Mouse (Mus musculus) bone marrow, adult 2 months (tissue): ENCODE data around the gene Faf2. TPM values are rescaled to one million over a fixed set of nuclear protein-coding genes. Genes with fewer than 3 reads are reported as not detected.

Source experiments
- H3K27ac ChIP-seq: fragments of 200-500 bp; 2 replicates; pipeline ENCODE4 v1.5.1; 2012; ENCODE audit warnings: low read depth, mild to moderate bottlenecking, control low read depth, inconsistent platforms, low read length; ENCODE audit not compliant: control insufficient read depth, poor library complexity, insufficient read depth
- H3K4me1 ChIP-seq: fragments of 200-500 bp; 2 replicates; pipeline ENCODE4 v1.6.1; 2011; ENCODE audit warnings: low read length; ENCODE audit not compliant: control insufficient read depth, insufficient read depth
- H3K4me3 ChIP-seq: fragments of 200-500 bp; replicated peaks from 2 replicates; pipeline ENCODE3; 2011; ENCODE audit warnings: mild to moderate bottlenecking, low read depth, low read length, control low read depth; ENCODE audit not compliant: control insufficient read depth
- CTCF ChIP-seq: fragments of 200-500 bp; IDR thresholded peaks from 2 replicates; pipeline ENCODE4 v1.5.1; 2011; ENCODE audit warnings: low read length, control low read depth; ENCODE audit not compliant: control insufficient read depth, insufficient read depth
- POLR2A ChIP-seq: fragments of 200-500 bp; IDR thresholded peaks from 2 replicates; pipeline ENCODE4 v1.6.1; 2011; ENCODE audit warnings: low read depth, mild to moderate bottlenecking, control low read depth, low read length, borderline replicate concordance; ENCODE audit not compliant: control insufficient read depth
- WGBS: fragments of 180-500 bp; shearing (Covaris S2); methylation state at CpG from one replicate; pipeline ENCODE4 v1.1.7; 2018; 5-methylcytosine and 5-hydroxymethylcytosine counted together
- polyA plus RNA-seq: library from polyadenylated mRNA; stranded (reverse); fragments of >200 nt; gene quantifications from 2 replicates; pipeline ENCODE4 v1.2.4, GENCODE M21; 2011; ENCODE audit warnings: low replicate concordance; ENCODE audit not compliant: missing spikeins, insufficient read depth, insufficient read length

The Faf2 gene
- polyA plus RNA-seq, 1 experiment: 26.3 TPM

DNA sequence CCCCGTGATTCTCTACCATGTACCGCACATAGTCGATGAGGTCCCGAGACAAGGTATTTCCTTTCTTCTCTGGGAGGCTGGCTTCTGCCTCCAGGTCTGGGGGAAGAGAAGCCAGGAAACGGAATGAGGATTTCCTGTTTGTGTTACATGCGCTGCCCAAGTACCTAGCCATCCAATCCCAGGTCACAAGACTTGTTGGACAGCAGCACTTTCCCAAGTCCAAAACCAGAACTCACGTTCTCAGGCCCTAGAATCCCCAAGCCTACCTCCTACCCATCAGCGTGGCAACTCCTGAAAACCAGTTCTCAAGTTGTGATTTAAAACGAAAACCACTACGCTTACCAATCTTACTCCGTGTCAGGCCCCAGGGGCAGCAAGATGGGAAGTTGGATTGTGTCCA lies 35.8 kb upstream of the Faf2 start:
- Histone ChIP-seq H3K4me3 (no peak overlapping the region), H3K4me1 (no peaks in the 10 kb centered on the region; the same call in 1 of the 2 replicates), H3K27ac (no peak overlapping the region)
- WGBS: 67% methylated on average over 11 of the region's 11 CpGs
- TF ChIP-seq CTCF (no peak), POLR2A (no peak)

DNA sequence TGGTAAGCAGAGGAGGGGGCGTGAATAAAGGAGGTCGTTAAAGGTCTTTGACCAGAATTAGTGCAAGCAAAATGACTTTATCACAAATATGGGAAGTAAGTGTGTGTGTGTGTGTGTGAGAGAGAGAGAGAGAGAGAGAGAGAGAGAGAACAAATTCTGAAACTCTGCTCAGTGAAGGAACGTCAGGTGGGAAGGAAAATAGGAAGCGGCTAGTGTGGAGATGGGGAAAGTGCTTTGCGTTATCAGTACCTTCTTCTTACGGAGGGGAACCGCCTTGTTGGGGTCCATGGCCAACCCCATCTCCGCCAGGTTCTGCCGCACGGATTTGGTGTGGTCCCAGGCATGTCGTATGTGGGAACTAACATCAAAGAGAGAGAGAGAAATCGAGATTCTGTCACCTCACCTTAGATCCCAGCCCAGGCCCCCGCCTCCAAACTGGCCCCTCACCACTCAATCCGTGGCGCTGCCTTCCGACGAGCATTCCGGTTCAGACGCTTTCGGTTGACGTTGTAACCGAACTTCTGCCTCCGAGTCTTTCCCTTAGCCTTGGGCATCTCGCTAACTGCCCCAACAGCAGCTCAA lies 32.1 kb upstream of the Faf2 start:
- Histone ChIP-seq H3K27ac (peak overlapping the region; percentile 21; the same call in 1 of the 2 replicates), H3K4me1 (no peaks in the 10 kb centered on the region; the same call in 1 of the 2 replicates), H3K4me3 (peak overlapping the region; percentile 90)
- under 1% methylated on average over 24 of the region's 24 CpGs for WGBS
- TF ChIP-seq CTCF: no peak
- TF ChIP-seq POLR2A: no peak

DNA sequence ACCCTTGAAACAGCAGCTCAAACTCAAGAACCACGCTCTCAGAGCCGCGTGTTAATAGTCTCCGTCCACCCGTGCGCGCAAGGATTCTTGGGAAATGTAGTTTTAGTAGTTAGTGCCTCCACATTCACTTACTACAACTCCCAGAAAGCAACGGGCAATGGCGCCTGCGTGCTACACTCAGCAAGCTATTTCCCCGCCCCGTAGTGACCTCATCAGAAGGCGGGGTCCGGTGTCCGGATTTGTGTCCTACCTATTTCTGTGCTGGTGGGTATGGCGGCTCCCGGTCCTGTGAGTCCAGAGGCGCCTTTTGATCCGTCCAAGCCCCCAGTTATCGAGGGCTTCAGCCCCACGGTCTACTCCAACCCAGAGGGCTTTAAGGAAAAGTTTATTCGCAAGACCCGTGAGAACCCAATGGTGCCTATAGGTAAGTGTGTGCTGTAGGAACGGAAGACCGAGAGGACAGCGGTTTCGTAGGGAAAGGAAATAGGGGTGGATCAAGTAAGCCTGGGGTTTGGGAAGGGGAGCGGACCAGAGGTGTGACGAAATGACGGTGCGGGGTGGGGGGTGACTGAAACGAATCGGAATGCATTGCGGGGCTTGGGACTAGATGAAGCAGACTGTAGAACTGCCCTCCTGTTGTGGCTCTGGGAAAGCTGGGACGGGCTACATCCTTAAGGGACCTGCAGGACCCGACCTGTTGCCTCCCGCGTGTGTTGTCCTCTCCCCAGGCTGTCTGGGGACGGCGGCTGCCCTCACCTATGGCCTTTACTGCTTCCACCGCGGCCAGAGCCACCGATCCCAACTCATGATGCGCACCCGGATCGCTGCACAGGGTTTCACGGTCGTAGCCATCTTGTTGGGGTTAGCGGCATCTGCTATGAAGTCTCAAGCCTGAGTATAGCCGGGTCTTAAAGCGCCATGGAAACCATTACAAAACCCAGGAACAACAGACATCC lies 31.3 kb upstream of the Faf2 start, which contains the start of the genes Nop16 and Higd2a:
Gene Nop16 (minus strand): TSS at position 95 of the 956 bp plus-strand sequence.
Gene Higd2a (plus strand): TSS at position 212 of the 956 bp plus-strand sequence.
- TF ChIP-seq CTCF (no peak), POLR2A (peak; percentile 40; the same call in 1 of the 2 replicates)
- H3K27ac ChIP-seq: peak within 1 kb of the TSS; percentile 61
- WGBS: under 1% methylated on average over 51 of the region's 51 CpGs
- H3K4me1 ChIP-seq: no peaks in the 10 kb centered on the region; the same call in none of the 2 replicates
- H3K4me3 ChIP-seq: peak within 1 kb of the TSS; percentile 90

DNA sequence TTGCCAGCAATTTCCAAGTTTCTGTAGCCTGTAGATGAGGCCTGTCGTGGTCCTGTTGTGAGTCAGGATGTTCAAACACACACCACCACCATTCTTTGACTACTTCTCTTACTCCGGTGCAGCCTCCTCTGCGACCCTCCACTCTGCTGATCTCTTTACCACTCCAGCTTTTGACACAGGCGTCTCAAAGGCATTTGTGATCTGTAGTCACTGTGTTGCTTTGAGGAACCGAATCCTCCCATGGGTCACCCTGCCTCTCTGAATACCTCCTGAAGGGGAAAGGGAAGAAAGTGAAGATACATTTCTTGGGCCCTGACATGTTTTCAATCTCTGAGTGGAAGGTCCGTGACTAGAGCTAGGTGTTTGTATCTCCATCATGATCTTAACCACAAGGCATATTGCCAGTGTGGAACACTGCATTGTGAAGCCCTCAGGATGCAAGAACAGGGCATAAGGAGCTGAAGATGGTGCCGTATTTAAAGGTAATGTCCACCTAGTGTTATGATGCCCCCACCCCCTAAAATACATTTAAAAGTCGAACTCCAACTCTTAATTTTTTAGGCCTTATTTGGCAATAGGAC lies 29.7 kb upstream of the Faf2 start:
- Histone ChIP-seq H3K4me3 (no peak overlapping the region), H3K27ac (no peak overlapping the region), H3K4me1 (no peaks in the 10 kb centered on the region; the same call in none of the 2 replicates)
- TF ChIP-seq POLR2A: no peak
- 79% methylated on average over 8 of the region's 8 CpGs for WGBS

DNA sequence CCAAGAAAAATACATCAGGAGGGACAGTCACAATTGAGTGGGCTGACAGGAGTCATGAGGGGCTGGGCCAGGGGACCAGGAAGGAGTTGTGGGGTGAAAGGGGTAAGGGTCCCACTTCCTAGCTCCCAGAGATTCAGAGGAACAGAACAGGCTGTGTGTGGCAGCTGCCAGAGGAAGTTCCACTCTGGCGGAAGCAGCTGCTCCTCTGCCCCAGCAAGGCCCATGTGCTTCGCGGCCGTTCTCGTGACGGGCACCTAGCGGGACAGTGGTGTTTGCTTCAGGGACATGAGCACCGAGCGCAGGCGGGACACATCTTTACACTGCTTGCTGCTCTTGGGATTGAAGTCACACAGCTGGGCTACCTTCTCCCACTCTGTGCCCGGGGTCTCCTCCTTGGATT lies 28.0 kb upstream of the Faf2 start:
- 81% methylated on average over 11 of the region's 11 CpGs for WGBS
- TF ChIP-seq CTCF: no peak
- TF ChIP-seq POLR2A: no peak

DNA sequence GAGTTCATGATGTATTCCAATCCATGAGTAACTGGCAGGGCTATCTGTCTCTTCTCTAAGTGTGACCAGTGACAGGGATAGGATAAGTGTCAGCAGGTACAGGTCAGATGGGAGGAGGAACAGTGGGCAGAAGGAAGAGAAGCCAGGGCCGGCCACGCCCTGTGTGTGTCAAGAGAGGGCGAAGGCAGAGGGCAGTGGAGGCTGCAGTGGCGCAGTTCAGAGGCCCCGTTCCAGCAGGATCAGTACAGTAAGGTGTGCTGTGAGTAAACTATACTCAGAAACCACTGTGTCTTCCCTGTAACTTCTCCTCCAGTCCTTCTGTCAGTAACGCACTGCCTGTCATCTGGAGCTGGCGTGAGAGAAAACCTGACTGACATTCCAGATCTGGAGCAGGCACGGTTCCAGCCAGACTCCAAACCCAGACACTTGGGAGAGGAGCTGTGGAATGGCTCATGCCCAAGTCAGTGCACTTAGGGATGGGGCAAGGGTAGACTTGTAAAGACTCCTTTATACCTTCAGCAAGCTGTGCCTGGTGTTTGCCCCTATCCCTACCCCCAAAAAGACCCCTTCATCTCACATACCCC lies 25.4 kb upstream of the Faf2 start:
- H3K27ac ChIP-seq: no peak overlapping the region
- WGBS: 78% methylated on average over 8 of the region's 8 CpGs
- H3K4me1 ChIP-seq: no peaks in the 10 kb centered on the region; the same call in 1 of the 2 replicates
- H3K4me3 ChIP-seq: no peak overlapping the region
- no peak for TF ChIP-seq POLR2A
- no peak for TF ChIP-seq CTCF

More for the DNA sequence above, 28.0 kb upstream of the Faf2 start:
- Histone ChIP-seq H3K4me3 (no peak overlapping the region), H3K27ac (no peak overlapping the region), H3K4me1 (no peaks in the 10 kb centered on the region; the same call in none of the 2 replicates)

DNA sequence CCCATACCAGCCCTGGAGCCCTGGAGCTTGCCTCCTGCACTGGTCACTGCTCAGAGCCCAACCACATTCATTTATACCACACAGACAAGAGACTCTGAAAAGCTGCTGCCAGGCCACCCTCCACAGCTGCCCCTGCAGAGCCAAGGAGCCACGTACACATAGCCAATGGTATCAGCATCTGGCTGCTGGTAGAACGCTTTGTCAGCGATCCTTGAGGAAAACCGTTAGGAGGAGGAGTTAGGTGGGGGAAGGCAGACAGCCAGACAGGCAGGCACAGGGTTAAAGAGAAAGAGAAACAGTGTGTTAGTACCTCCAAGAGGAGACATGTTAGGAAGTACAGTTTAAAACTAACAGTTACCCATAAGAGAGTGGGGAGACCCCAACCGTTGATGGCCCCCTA lies 24.7 kb upstream of the Faf2 start:
- TF ChIP-seq POLR2A (no peak), CTCF (no peak)
- Histone ChIP-seq H3K4me3 (no peak overlapping the region), H3K27ac (no peak overlapping the region), H3K4me1 (no peaks in the 10 kb centered on the region; the same call in 1 of the 2 replicates)
- 87% methylated on average over 5 of the region's 5 CpGs for WGBS
